Mouse (Mus musculus) neural tube, embryonic 13.5 days (tissue): ENCODE results near the gene Cmtm7. TPM values are rescaled to one million over a fixed set of nuclear protein-coding genes. Genes with fewer than 3 reads are reported as not detected.
"Not testable (repeated sequence)": the region's sequence is repeated elsewhere in the genome, so short reads cannot be mapped to it uniquely, and the experiment has no call there.

Source experiments
- ATAC-seq: fragments of 200-750 bp; cut with Nextera tagmentation; 2 replicates; pipeline ENCODE4 v1.8.0; 2017; ENCODE audit warnings: low read depth, mild to moderate bottlenecking, moderate TSS enrichment, moderate library complexity
- H3K27ac ChIP-seq: fragments of 300-500 bp; sonication (generic); replicated peaks from 2 replicates; pipeline ENCODE4 v1.5.1; 2015; ENCODE audit warnings: moderate library complexity, mild to moderate bottlenecking, inconsistent platforms
- H3K27me3 ChIP-seq: fragments of 300-500 bp; sonication (generic); 2 replicates; pipeline ENCODE4 v1.6.1; 2015; ENCODE audit warnings: mild to moderate bottlenecking, inconsistent platforms
- H3K36me3 ChIP-seq: fragments of 300-500 bp; sonication (generic); 2 replicates; pipeline ENCODE4 v1.6.1; 2015; ENCODE audit warnings: mild to moderate bottlenecking, inconsistent platforms
- H3K4me1 ChIP-seq: fragments of 300-500 bp; sonication (generic); replicated peaks from 2 replicates; pipeline ENCODE4 v1.6.1; 2015; ENCODE audit warnings: inconsistent platforms
- H3K4me2 ChIP-seq: fragments of 300-500 bp; sonication (generic); 2 replicates; pipeline ENCODE4 v1.6.1; 2015; ENCODE audit warnings: inconsistent platforms, mild to moderate bottlenecking, moderate library complexity
- H3K4me3 ChIP-seq: fragments of 300-500 bp; sonication (generic); 2 replicates; pipeline ENCODE4 v1.5.1; 2015; ENCODE audit warnings: mild to moderate bottlenecking, inconsistent platforms
- H3K9ac ChIP-seq: fragments of 300-500 bp; sonication (generic); 2 replicates; pipeline ENCODE4 v1.6.1; 2015; ENCODE audit warnings: moderate library complexity, mild to moderate bottlenecking, inconsistent platforms
- H3K9me3 ChIP-seq: fragments of 300-500 bp; sonication (generic); 2 replicates; pipeline ENCODE4 v1.6.1; 2016; ENCODE audit warnings: inconsistent platforms
- WGBS: fragments of 180-500 bp; shearing (Covaris S2); methylation state at CpG from one replicate; pipeline ENCODE4 v1.1.7; 2015; 5-methylcytosine and 5-hydroxymethylcytosine counted together
- polyA plus RNA-seq: library from polyadenylated mRNA; unstranded; fragments of >200 nt; fragmentation: Nextera tagmentation; extraction: Ambion mirVana; gene quantifications from 2 replicates; pipeline ENCODE4 v1.2.1, GENCODE M21; 2015

The Cmtm7 gene
- polyA plus RNA-seq, 1 experiment from 2014 or later: 22.0 TPM

GRCm38 (mm10) chr9:114731871-114732682 is 49.6 kb downstream of the Cmtm7 start:
- Histone ChIP-seq H3K4me1 (peaks cover 32% of the 10 kb centered on the region), H3K27me3 (no peaks in the 10 kb centered on the region), H3K27ac (peak overlapping the region; percentile 90; the same call in 1 of the 2 replicates), H3K4me3 (peak overlapping the region; percentile 86), H3K4me2 (peak overlapping the region; percentile 73), H3K36me3 (no peaks in the 10 kb centered on the region), H3K9me3 (no peaks in the 10 kb centered on the region), H3K9ac (peak overlapping the region; percentile 92)
- no peak for ATAC-seq
- 73% methylated on average over 12 of the region's 12 CpGs for WGBS

GRCm38 (mm10) chr9:114731011-114731755 is 50.5 kb downstream of the Cmtm7 start, which contains the start of gene Cmtm6:
TSS of gene Cmtm6 (plus strand) at chr9:114731116.
- Histone ChIP-seq H3K9ac (peak within 1 kb of the TSS; percentile 92), H3K4me1 (peaks cover 23% of the 10 kb centered on the region), H3K4me2 (peak within 1 kb of the TSS; percentile 73), H3K36me3 (no peaks in the 10 kb centered on the region), H3K27me3 (no peaks in the 10 kb centered on the region), H3K9me3 (no peaks in the 10 kb centered on the region), H3K4me3 (peak within 1 kb of the TSS; percentile 86), H3K27ac (peak within 1 kb of the TSS; percentile 90)
- peak; percentile 93 for ATAC-seq
- under 1% methylated on average over 53 of the region's 53 CpGs for WGBS

GRCm38 (mm10) chr9:114729911-114730805 is 51.5 kb downstream of the Cmtm7 start:
- Histone ChIP-seq H3K4me1 (peaks cover 22% of the 10 kb centered on the region), H3K36me3 (peaks cover 5% of the 10 kb centered on the region), H3K27ac (no peak overlapping the region), H3K4me3 (peak overlapping the region; percentile 86), H3K9ac (no peak overlapping the region), H3K9me3 (no peaks in the 10 kb centered on the region), H3K4me2 (peak overlapping the region; percentile 73), H3K27me3 (no peaks in the 10 kb centered on the region)
- no peak for ATAC-seq
- WGBS: 42% methylated on average over 24 of the region's 30 CpGs

- Histone ChIP-seq H3K36me3 (peaks cover 21% of the 10 kb centered on the region), H3K4me1 (peaks cover 19% of the 10 kb centered on the region)
- H3K9me3 ChIP-seq, H3K9ac ChIP-seq, H3K27ac ChIP-seq, H3K27me3 ChIP-seq, ATAC-seq, H3K4me3 ChIP-seq, H3K4me2 ChIP-seq: not testable (repeated sequence)
- 66% methylated on average over 2 of the region's 2 CpGs for WGBS
These were observed 53.2 kb downstream of the Cmtm7 start for GRCm38 (mm10) chr9:114728432-114728831.

- H3K4me3 ChIP-seq: no peak overlapping the region
- ATAC-seq: no peak
- H3K9ac ChIP-seq: no peak overlapping the region
- no peak overlapping the region for H3K4me2 ChIP-seq
- 3% methylated on average over 3 of the region's 3 CpGs for WGBS
- H3K9me3 ChIP-seq: no peaks in the 10 kb centered on the region
- H3K36me3 ChIP-seq: peaks cover 32% of the 10 kb centered on the region
- peaks cover 8% of the 10 kb centered on the region for H3K4me1 ChIP-seq
- no peak overlapping the region for H3K27ac ChIP-seq
- H3K27me3 ChIP-seq: no peaks in the 10 kb centered on the region
These were observed 54.3 kb downstream of the Cmtm7 start for GRCm38 (mm10) chr9:114727315-114727714.

GRCm38 (mm10) chr9:114716677-114717331 is 64.9 kb downstream of the Cmtm7 start:
- Histone ChIP-seq H3K4me2 (no peak overlapping the region), H3K27me3 (no peaks in the 10 kb centered on the region), H3K36me3 (peaks cover 100% of the 10 kb centered on the region), H3K4me3 (no peak overlapping the region), H3K27ac (no peak overlapping the region), H3K4me1 (no peaks in the 10 kb centered on the region), H3K9me3 (no peaks in the 10 kb centered on the region), H3K9ac (no peak overlapping the region)
- 69% methylated on average over 18 of the region's 18 CpGs for WGBS
- no peak for ATAC-seq

GRCm38 (mm10) chr9:114713481-114713880 is 68.2 kb downstream of the Cmtm7 start:
- Histone ChIP-seq H3K9me3 (no peaks in the 10 kb centered on the region), H3K9ac (no peak overlapping the region), H3K4me2 (no peak overlapping the region), H3K36me3 (peaks cover 96% of the 10 kb centered on the region), H3K27ac (no peak overlapping the region), H3K4me1 (no peaks in the 10 kb centered on the region), H3K4me3 (no peak overlapping the region), H3K27me3 (no peaks in the 10 kb centered on the region)
- 96% methylated on average over 7 of the region's 7 CpGs for WGBS
- no peak for ATAC-seq

GRCm38 (mm10) chr9:114710345-114710744 is 71.3 kb downstream of the Cmtm7 start:
- H3K4me1 ChIP-seq: no peaks in the 10 kb centered on the region
- 80% methylated on average over 7 of the region's 7 CpGs for WGBS
- H3K9ac ChIP-seq: no peak overlapping the region
- H3K4me3 ChIP-seq: no peak overlapping the region
- H3K9me3 ChIP-seq: no peaks in the 10 kb centered on the region
- H3K4me2 ChIP-seq: no peak overlapping the region
- H3K27ac ChIP-seq: no peak overlapping the region
- H3K36me3 ChIP-seq: peaks cover 94% of the 10 kb centered on the region
- no peaks in the 10 kb centered on the region for H3K27me3 ChIP-seq
- ATAC-seq: no peak

GRCm38 (mm10) chr9:114707805-114708204 is 73.9 kb downstream of the Cmtm7 start:
- H3K9me3 ChIP-seq: no peaks in the 10 kb centered on the region
- no peak overlapping the region for H3K27ac ChIP-seq
- ATAC-seq: no peak
- no peaks in the 10 kb centered on the region for H3K27me3 ChIP-seq
- H3K9ac ChIP-seq: no peak overlapping the region
- no peaks in the 10 kb centered on the region for H3K4me1 ChIP-seq
- H3K36me3 ChIP-seq: peaks cover 83% of the 10 kb centered on the region
- no peak overlapping the region for H3K4me3 ChIP-seq
- 95% methylated on average over 4 of the region's 4 CpGs for WGBS
- H3K4me2 ChIP-seq: no peak overlapping the region
